Comparison of ENCODE assay signal across 8 mouse cellular contexts in the genomic region with DNA sequence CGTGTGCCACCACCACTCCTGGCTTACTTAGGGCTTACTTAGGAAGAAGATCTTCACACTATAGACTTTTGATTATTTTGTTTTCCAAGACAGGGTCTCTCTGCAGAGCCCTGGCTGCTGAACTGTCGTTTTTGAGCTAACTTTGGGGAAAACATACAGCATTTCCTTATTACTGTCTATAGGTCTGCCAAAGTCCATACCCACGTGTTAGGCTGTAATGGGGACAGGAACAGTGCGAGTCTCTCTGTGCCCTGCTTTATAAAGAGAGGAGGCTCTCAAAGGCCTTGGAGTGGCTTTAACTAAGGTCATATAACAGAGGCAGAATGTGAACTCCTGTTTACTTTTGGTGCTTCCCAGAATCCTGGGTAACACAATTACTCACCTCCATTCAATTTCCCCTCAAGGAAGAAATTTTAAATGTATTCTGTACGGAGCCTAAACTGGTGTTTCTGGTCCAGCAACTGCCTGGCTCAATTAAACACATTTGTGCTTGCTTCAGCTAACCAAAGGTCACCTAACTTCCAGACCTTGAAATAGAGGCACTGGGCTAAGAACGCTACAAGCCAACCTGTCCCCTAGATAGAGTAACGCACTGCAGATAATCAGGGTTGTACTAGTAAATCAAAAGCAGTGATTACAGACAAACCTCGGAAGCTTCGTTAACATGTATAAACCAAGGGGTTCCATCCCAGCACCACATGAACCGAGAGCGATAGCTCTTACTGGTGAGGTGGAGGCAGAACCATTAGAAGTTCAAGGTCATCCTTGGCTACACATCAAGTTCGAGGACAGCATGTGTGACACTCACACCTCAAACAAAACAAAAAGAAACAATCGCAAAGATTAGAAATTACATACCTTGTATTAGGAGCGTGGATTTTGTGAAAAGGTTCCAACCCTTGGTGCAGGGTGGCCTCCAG. TPM values are rescaled to one million over a fixed set of nuclear protein-coding genes. Genes with fewer than 3 reads are reported as not detected.
DNase-seq lines count a peak whose midpoint lies in the region; ATAC-seq and TF ChIP-seq lines count a peak whose summit lies in the region.

No protein-coding gene starts in this region.

- no peak for TF ChIP-seq CTCF in layer of hippocampus, adult 2 months (conservative IDR thresholded peaks at IDR 0.05)

- H3K36me3 ChIP-seq in intestine, embryonic 15.5 days, result no peaks in the 10 kb centered on the region
- no peaks in the 10 kb centered on the region for H3K36me3 ChIP-seq in macrophage (ENCODE audit: inconsistent target)

- no peak overlapping the region for H3K27ac ChIP-seq in layer of hippocampus, adult 2 months
- peak overlapping the region; percentile 73 for H3K27ac ChIP-seq in intestine, embryonic 15.5 days
- no peak overlapping the region for H3K27ac ChIP-seq in macrophage

- no peaks in the 10 kb centered on the region for H3K27me3 ChIP-seq in intestine, embryonic 15.5 days (replicated peaks)

- peak overlapping the region; percentile 67 for H3K4me3 ChIP-seq in layer of hippocampus, adult 2 months
- H3K4me3 ChIP-seq in intestine, embryonic 15.5 days (replicated peaks), result peak overlapping the region; percentile 53
- H3K4me3 ChIP-seq in macrophage (ENCODE audit: inconsistent target), result peak overlapping the region; percentile 47

- ATAC-seq in intestine, embryonic 15.5 days, result peak; percentile 34
- ATAC-seq in cerebellum, adult (ENCODE audit: insufficient number of reproducible peaks, low FRiP score, low TSS enrichment), result no peak

- H3K4me2 ChIP-seq in intestine, embryonic 15.5 days (replicated peaks), result peak overlapping the region; percentile 91

- H3K9me3 ChIP-seq in intestine, embryonic 15.5 days, result no peaks in the 10 kb centered on the region

- WGBS in intestine, embryonic 15.5 days, result 9% methylated on average over 14 of the region's 14 CpGs
- WGBS in macrophage (ENCODE audit: missing documents), result 26% methylated on average over 14 of the region's 14 CpGs

- peak overlapping the region; percentile 49 for H3K9ac ChIP-seq in intestine, embryonic 15.5 days

- H3K79me2 ChIP-seq in macrophage (ENCODE audit: inconsistent target), result no peaks in the 10 kb centered on the region

- no peak for DNase-seq in layer of hippocampus, adult 2 months (ENCODE audit: low spot score in 2 of 2)
- DNase-seq in layer of hippocampus, adult 9-11 months, result no peak
- DNase-seq in embryo, embryonic 10.5 days (ENCODE audit: low spot score), result peak; percentile 29
- no peak for DNase-seq in frontal cortex, postnatal 10 days (ENCODE audit: low spot score in 2 of 2)
- no peak for DNase-seq in right cerebral cortex, postnatal 14 days

- peaks cover 19% of the 10 kb centered on the region for H3K4me1 ChIP-seq in intestine, embryonic 15.5 days (replicated peaks)

RNA-seq across cellular contexts. Expression of a gene that starts 1.2 kb away (rescaled TPM):
- total RNA-seq in layer of hippocampus, adult 2 months (2021), result 1 to 10 TPM; 8.6 to 9.6 TPM
- polyA plus RNA-seq in intestine, embryonic 15.5 days (2015; fragmentation: Nextera tagmentation; extraction: Ambion mirVana), result 108 and 115 TPM in 2 replicates
- total RNA-seq in macrophage (2018; cell fraction: chromatin; rRNA removed), result 1 to 10 TPM in 23 of 26 experiments, under 1 TPM in 2, not detected in 1; 0.62 to 7.6 (median 4.6) TPM
- total RNA-seq in macrophage (2018; cell fraction: cytosol; rRNA removed), result 1 to 10 TPM in 23 of 26 experiments, under 1 TPM in 3; 0.68 to 3.3 (median 1.6) TPM
- 1 to 10 TPM in 20 of 26 experiments, under 1 TPM in 6; 0.63 to 9.0 (median 1.9) TPM for total RNA-seq in macrophage (2018; cell fraction: nucleus; rRNA removed)
- polyA plus RNA-seq in macrophage (2018), result 1.6 to 3.9 TPM (median 2.6 TPM) in 3 replicates

RNA-seq across cellular contexts. Expression of a gene that starts 20.1 kb away (rescaled TPM):
- 10 to 100 TPM; 28.3 to 29.4 TPM for total RNA-seq in layer of hippocampus, adult 2 months (2021)
- polyA plus RNA-seq in intestine, embryonic 15.5 days (2015; fragmentation: Nextera tagmentation; extraction: Ambion mirVana), result 55.4 and 56.9 TPM in 2 replicates
- 10 to 100 TPM in 5 of 26 experiments, 1 to 10 TPM in 21; 1.1 to 13.4 (median 6.5) TPM for total RNA-seq in macrophage (2018; cell fraction: chromatin; rRNA removed)
- 10 to 100 TPM; 10.9 to 21.8 (median 17.9) TPM for total RNA-seq in macrophage (2018; cell fraction: cytosol; rRNA removed)
- 10 to 100 TPM in 16 of 26 experiments, 1 to 10 TPM in 10; 3.4 to 20.5 (median 11.3) TPM for total RNA-seq in macrophage (2018; cell fraction: nucleus; rRNA removed)
- 13.5 to 24.5 TPM (median 13.5 TPM) in 3 replicates for polyA plus RNA-seq in macrophage (2018)

RNA-seq across cellular contexts. Expression of a gene that starts 33.0 kb away (rescaled TPM):
- 10 to 100 TPM; 32.3 to 34.3 TPM for total RNA-seq in layer of hippocampus, adult 2 months (2021)
- 6.5 and 6.6 TPM in 2 replicates for polyA plus RNA-seq in intestine, embryonic 15.5 days (2015; fragmentation: Nextera tagmentation; extraction: Ambion mirVana)
- 100 to 1,000 TPM in 22 of 26 experiments, 10 to 100 TPM in 4; 68.9 to 172 (median 129) TPM for total RNA-seq in macrophage (2018; cell fraction: chromatin; rRNA removed)
- total RNA-seq in macrophage (2018; cell fraction: cytosol; rRNA removed), result 10 to 100 TPM; 47.7 to 85.9 (median 63.1) TPM
- total RNA-seq in macrophage (2018; cell fraction: nucleus; rRNA removed), result 100 to 1,000 TPM in 24 of 26 experiments, 10 to 100 TPM in 2; 91.5 to 200 (median 155) TPM
- polyA plus RNA-seq in macrophage (2018), result 33.1 to 38.1 TPM (median 34.4 TPM) in 3 replicates

RNA-seq across cellular contexts. Expression of a gene that starts 33.1 kb away (rescaled TPM):
- 1 to 10 TPM; 6.6 to 8.5 TPM for total RNA-seq in layer of hippocampus, adult 2 months (2021)
- polyA plus RNA-seq in intestine, embryonic 15.5 days (2015; fragmentation: Nextera tagmentation; extraction: Ambion mirVana), result 12.1 and 13.0 TPM in 2 replicates
- 10 to 100 TPM; 13.4 to 79.6 (median 48.4) TPM for total RNA-seq in macrophage (2018; cell fraction: chromatin; rRNA removed)
- 10 to 100 TPM in 19 of 26 experiments, 1 to 10 TPM in 7; 4.3 to 15.9 (median 11.8) TPM for total RNA-seq in macrophage (2018; cell fraction: cytosol; rRNA removed)
- total RNA-seq in macrophage (2018; cell fraction: nucleus; rRNA removed), result 10 to 100 TPM in 25 of 26 experiments, 1 to 10 TPM in 1; 7.2 to 43.0 (median 31.6) TPM
- 8.7 to 12.0 TPM (median 11.4 TPM) in 3 replicates for polyA plus RNA-seq in macrophage (2018)

Comparison
In these comparisons a context has a peak if more than half of its experiments do, and no peak if none do; other contexts are left out.
1. RNA of a gene that starts 1.2 kb away (polyA plus RNA-seq): 108 to 115 TPM in intestine, embryonic 15.5 days; 1.6 to 3.9 TPM in macrophage; every median in the first group is over 10 times any median in the second.
2. Peak in every context shown above with its lines, with median percentiles within 50 percentile points of each other: H3K4me3 ChIP-seq.